In genomic region chrX:141212802-141213201, GRCm38 (mm10) we compare ENCODE assay signal across 10 mouse cellular contexts.
DNase-seq lines count a peak whose midpoint lies in the region; ATAC-seq and TF ChIP-seq lines count a peak whose summit lies in the region.
"Had no signal": no experiment of that assay in that cellular context is flagged by ENCODE, and none has a peak within 500 bp of the region (broad histone marks: within the 10 kb centered on the region; RNA-seq: fewer than 3 reads in every experiment).

No protein-coding gene starts in this region.

- no peak overlapping the region for H3K4me2 ChIP-seq in hindbrain, embryonic 12.5 days (replicated peaks)
- no peak overlapping the region for H3K4me2 ChIP-seq in liver, embryonic 14.5 days (ENCODE audit: low read depth)
- H3K4me2 ChIP-seq: heart, embryonic 15.5 days had no signal

- no peak for TF ChIP-seq CTCF in kidney, adult 2 months (conservative IDR thresholded peaks at IDR 0.05; ENCODE audit: insufficient read depth, insufficient read length, low read depth, low read length)
- peak; percentile 15; the same call in 1 of the 2 replicates for TF ChIP-seq CTCF in liver, embryonic 14.5 days (IDR thresholded peaks at IDR 0.05; ENCODE audit: low read depth)

- no peaks in the 10 kb centered on the region for H3K4me1 ChIP-seq in kidney, adult 2 months (ENCODE audit: control insufficient read depth, insufficient read depth, low read length)
- H3K4me1 ChIP-seq in hindbrain, embryonic 12.5 days: no peaks in the 10 kb centered on the region
- H3K4me1 ChIP-seq in liver, embryonic 14.5 days (replicated peaks; ENCODE audit: control insufficient read depth in 2 of 2, insufficient read depth in 2 of 2, low read length in 1 of 2): no peaks in the 10 kb centered on the region
- H3K4me1 ChIP-seq: heart, embryonic 15.5 days had no signal

- 35% methylated on average over 5 of the region's 5 CpGs for WGBS in kidney, adult 2 months
- 47% methylated on average over 5 of the region's 5 CpGs for WGBS in hindbrain, embryonic 12.5 days
- WGBS in liver, embryonic 14.5 days (ENCODE audit: insufficient replicate concordance): 33% methylated on average over 5 of the region's 5 CpGs

- TF ChIP-seq POLR2A in kidney, adult 2 months (IDR thresholded peaks at IDR 0.05; ENCODE audit: low read depth, low read length): no peak

- no peak overlapping the region for H3K9ac ChIP-seq in hindbrain, embryonic 12.5 days
- H3K9ac ChIP-seq in liver, embryonic 14.5 days (replicated peaks): no peak overlapping the region
- H3K9ac ChIP-seq: heart, embryonic 15.5 days had no signal

- H3K36me3 ChIP-seq in kidney, adult 2 months (ENCODE audit: control insufficient read depth, insufficient read depth, low read length): no peaks in the 10 kb centered on the region
- H3K36me3 ChIP-seq in hindbrain, embryonic 12.5 days: no peaks in the 10 kb centered on the region
- no peaks in the 10 kb centered on the region for H3K36me3 ChIP-seq in liver, embryonic 14.5 days (replicated peaks; ENCODE audit: control insufficient read depth, insufficient read depth, low read depth)
- H3K36me3 ChIP-seq: heart, embryonic 15.5 days had no signal

- ATAC-seq in hindbrain, embryonic 12.5 days (ENCODE audit: low FRiP score): 0 out of 2 replicates have a peak, but pooled peaks have one; percentile 58
- no peak for ATAC-seq in liver, embryonic 14.5 days (ENCODE audit: insufficient read depth)

- no peak overlapping the region for H3K27ac ChIP-seq in kidney, adult 2 months (ENCODE audit: insufficient read depth, low read depth, low read length)
- H3K27ac ChIP-seq in hindbrain, embryonic 12.5 days: no peak overlapping the region
- no peak overlapping the region for H3K27ac ChIP-seq in liver, embryonic 14.5 days
- H3K27ac ChIP-seq: heart, embryonic 15.5 days had no signal

- DNase-seq in kidney, adult 2 months: peak; percentile 37
- no peak for DNase-seq in kidney, adult 11 months
- peak; percentile 35 for DNase-seq in ZHBTc4 (ENCODE audit: low read depth, low spot score)
- peak; percentile 35 for DNase-seq in embryo, embryonic 9.5 days (ENCODE audit: extremely low spot score)
- no peak for DNase-seq in liver, embryonic 14.5 days (ENCODE audit: low read depth in 3 of 3, low spot score in 3 of 3)
- DNase-seq in retina, postnatal 7 days (ENCODE audit: low read depth, low spot score): peak; percentile 14
- no peak for DNase-seq in MN1 (ENCODE audit: low spot score)

- TF ChIP-seq EP300 in liver, embryonic 14.5 days (IDR thresholded peaks at IDR 0.05; ENCODE audit: low read depth): no peak

- no peaks in the 10 kb centered on the region for H3K9me3 ChIP-seq in hindbrain, embryonic 12.5 days (replicated peaks)
- H3K9me3 ChIP-seq in liver, embryonic 14.5 days (ENCODE audit: control insufficient read depth, low read length): no peaks in the 10 kb centered on the region
- H3K9me3 ChIP-seq: heart, embryonic 15.5 days had no signal

- no peaks in the 10 kb centered on the region for H3K27me3 ChIP-seq in kidney, adult 2 months (replicated peaks; ENCODE audit: control insufficient read depth, insufficient read depth, low read length)
- peaks cover 36% of the 10 kb centered on the region for H3K27me3 ChIP-seq in hindbrain, embryonic 12.5 days
- no peaks in the 10 kb centered on the region; the same call in 1 of the 2 replicates for H3K27me3 ChIP-seq in liver, embryonic 14.5 days (ENCODE audit: control insufficient read depth, insufficient read depth, low read length)
- H3K27me3 ChIP-seq: heart, embryonic 15.5 days had no signal

- H3K4me3 ChIP-seq in kidney, adult 2 months (ENCODE audit: insufficient read depth, low read depth, low read length): no peak overlapping the region
- H3K4me3 ChIP-seq in hindbrain, embryonic 12.5 days: no peak overlapping the region
- no peak overlapping the region for H3K4me3 ChIP-seq in liver, embryonic 14.5 days (ENCODE audit: insufficient read depth in 1 of 2, low read depth in 2 of 2, low read length in 2 of 2)
- H3K4me3 ChIP-seq: heart, embryonic 15.5 days; myocyte had no signal

Comparison
In these comparisons a context has a peak if more than half of its experiments do, and no peak if none do; other contexts are left out.
1. DNase-seq: peak in kidney, adult 2 months (single experiment), ZHBTc4 (single experiment), embryo, embryonic 9.5 days (single experiment) and retina, postnatal 7 days (single experiment); none in kidney, adult 11 months (single experiment), liver, embryonic 14.5 days (0 of 3) and MN1 (single experiment).